ENCODE assay signal across 7 mouse cellular contexts in genomic region chr15:101479007-101479665, GRCm38 (mm10). TPM values are rescaled to one million over a fixed set of nuclear protein-coding genes. Genes with fewer than 3 reads are reported as not detected.
DNase-seq lines count a peak whose midpoint lies in the region; ATAC-seq and TF ChIP-seq lines count a peak whose summit lies in the region.

No protein-coding gene starts in this region.

- peak; percentile 72 for TF ChIP-seq CTCF in intestine, postnatal 0 days (IDR thresholded peaks at IDR 0.05; ENCODE audit: low read depth)
- TF ChIP-seq CTCF in small intestine, adult 2 months (IDR thresholded peaks at IDR 0.05; ENCODE audit: extremely low read depth, insufficient read length, insufficient replicate concordance, low read depth, low read length) = no peak

- peak; percentile 44 for DNase-seq in ZHBTc4 (ENCODE audit: low read depth, low spot score)
- DNase-seq in cerebellum, postnatal 36 days = peak; percentile 38 to 51
- peak; percentile 26 for DNase-seq in gastrocnemius, postnatal 25 days
- peak; percentile 70 for DNase-seq in left cerebral cortex, postnatal 4 days

- H3K27me3 ChIP-seq in intestine, postnatal 0 days (replicated peaks; ENCODE audit: control insufficient read depth, insufficient read depth, low read length) = peaks cover 11% of the 10 kb centered on the region
- 0 out of 2 replicates have a peak, but pooled peaks cover 2% of the 10 kb centered on the region for H3K27me3 ChIP-seq in small intestine, adult 2 months (ENCODE audit: control insufficient read depth, insufficient read depth, low read length)

- no peaks in the 10 kb centered on the region for H3K9me3 ChIP-seq in intestine, postnatal 0 days (ENCODE audit: control insufficient read depth)

- TF ChIP-seq POLR2A in small intestine, adult 2 months (IDR thresholded peaks at IDR 0.05; ENCODE audit: low read depth, low read length) = no peak

- intact Hi-C loops in left cerebral cortex, postnatal 4 days (cut with DNase I) = no loop called here

- H3K27ac ChIP-seq in intestine, postnatal 0 days (ENCODE audit: low read depth, low read length) = no peak overlapping the region
- no peak overlapping the region for H3K27ac ChIP-seq in small intestine, adult 2 months (ENCODE audit: insufficient read depth, low read depth, low read length)

- peak overlapping the region; percentile 67 for H3K4me2 ChIP-seq in intestine, postnatal 0 days (replicated peaks; ENCODE audit: low read depth)

- H3K9ac ChIP-seq in intestine, postnatal 0 days (ENCODE audit: low read depth, low read length) = no peak overlapping the region

- ATAC-seq in intestine, postnatal 0 days = peak; percentile 45
- ATAC-seq in megakaryocyte-erythroid progenitor cell, adult 5-6 weeks (replicated peaks; ENCODE audit: low FRiP score, low TSS enrichment, poor library complexity, severe bottlenecking) = peak; percentile 35; the same call in 1 of the 2 replicates

- no peaks in the 10 kb centered on the region for H3K36me3 ChIP-seq in intestine, postnatal 0 days (ENCODE audit: control insufficient read depth, insufficient read depth)
- H3K36me3 ChIP-seq in small intestine, adult 2 months (ENCODE audit: control insufficient read depth, insufficient read depth, low read length) = no peaks in the 10 kb centered on the region

- H3K4me3 ChIP-seq in intestine, postnatal 0 days (ENCODE audit: low read depth, low read length) = peak overlapping the region; percentile 32
- H3K4me3 ChIP-seq in small intestine, adult 2 months (ENCODE audit: low read depth, low read length) = peak overlapping the region; percentile 39

- WGBS in intestine, postnatal 0 days = 7% methylated on average over 31 of the region's 31 CpGs
- WGBS in small intestine, adult 2 months = 3% methylated on average over 31 of the region's 31 CpGs

- H3K4me1 ChIP-seq in intestine, postnatal 0 days (replicated peaks; ENCODE audit: control insufficient read depth, insufficient read depth, low read length) = no peaks in the 10 kb centered on the region
- H3K4me1 ChIP-seq in small intestine, adult 2 months (ENCODE audit: control insufficient read depth, insufficient read depth, insufficient read length, low read length) = peaks cover 4% of the 10 kb centered on the region

RNA-seq across cellular contexts. Expression of gene Krt86, which starts 5.9 kb away (rescaled TPM):
- total RNA-seq in gastrocnemius, postnatal 25 days (2021) = not detected
- polyA plus RNA-seq in intestine, postnatal 0 days (2015; fragmentation: Nextera tagmentation; extraction: Ambion mirVana) = not detected in 2 replicates
- not detected for total RNA-seq in left cerebral cortex, postnatal 4 days (2021)
- not detected in 2 replicates for total RNA-seq in megakaryocyte-erythroid progenitor cell, adult 5-6 weeks (2014; fragmentation: Nextera tagmentation)
- total RNA-seq in megakaryocyte-erythroid progenitor cell, adult 5-6 weeks (2017) = not detected in 2 replicates
- polyA plus RNA-seq in small intestine, adult 2 months (2012; rRNA removed) = not detected in 2 replicates

RNA-seq across cellular contexts. Expression of gene Krt83, which starts 12.2 kb away (rescaled TPM):
- not detected for total RNA-seq in gastrocnemius, postnatal 25 days (2021)
- not detected in 2 replicates for polyA plus RNA-seq in intestine, postnatal 0 days (2015; fragmentation: Nextera tagmentation; extraction: Ambion mirVana)
- total RNA-seq in left cerebral cortex, postnatal 4 days (2021) = not detected
- total RNA-seq in megakaryocyte-erythroid progenitor cell, adult 5-6 weeks (2014; fragmentation: Nextera tagmentation) = not detected in 2 replicates
- not detected in 2 replicates for total RNA-seq in megakaryocyte-erythroid progenitor cell, adult 5-6 weeks (2017)
- polyA plus RNA-seq in small intestine, adult 2 months (2012; rRNA removed) = 0.08 and 0.48 TPM in 2 replicates

RNA-seq across cellular contexts. Expression of gene Krt81, which starts 15.6 kb away (rescaled TPM):
- total RNA-seq in gastrocnemius, postnatal 25 days (2021) = not detected
- not detected in 2 replicates for polyA plus RNA-seq in intestine, postnatal 0 days (2015; fragmentation: Nextera tagmentation; extraction: Ambion mirVana)
- total RNA-seq in left cerebral cortex, postnatal 4 days (2021) = not detected
- total RNA-seq in megakaryocyte-erythroid progenitor cell, adult 5-6 weeks (2014; fragmentation: Nextera tagmentation) = not detected in 2 replicates
- total RNA-seq in megakaryocyte-erythroid progenitor cell, adult 5-6 weeks (2017) = not detected in 2 replicates
- polyA plus RNA-seq in small intestine, adult 2 months (2012; rRNA removed) = not detected in 2 replicates

RNA-seq across cellular contexts. Expression of gene Krt88, which starts 31.6 kb away (rescaled TPM):
- not detected for total RNA-seq in gastrocnemius, postnatal 25 days (2021)
- not detected in 2 replicates for polyA plus RNA-seq in intestine, postnatal 0 days (2015; fragmentation: Nextera tagmentation; extraction: Ambion mirVana)
- total RNA-seq in left cerebral cortex, postnatal 4 days (2021) = not detected
- total RNA-seq in megakaryocyte-erythroid progenitor cell, adult 5-6 weeks (2014; fragmentation: Nextera tagmentation) = not detected in 2 replicates
- not detected in 2 replicates for total RNA-seq in megakaryocyte-erythroid progenitor cell, adult 5-6 weeks (2017)
- not detected in 2 replicates for polyA plus RNA-seq in small intestine, adult 2 months (2012; rRNA removed)

RNA-seq across cellular contexts. Expression of gene Gm49425, which starts 37.9 kb away (rescaled TPM):
- total RNA-seq in gastrocnemius, postnatal 25 days (2021) = not detected
- polyA plus RNA-seq in intestine, postnatal 0 days (2015; fragmentation: Nextera tagmentation; extraction: Ambion mirVana) = not detected in 2 replicates
- not detected for total RNA-seq in left cerebral cortex, postnatal 4 days (2021)
- total RNA-seq in megakaryocyte-erythroid progenitor cell, adult 5-6 weeks (2014; fragmentation: Nextera tagmentation) = not detected in 2 replicates
- not detected in 2 replicates for total RNA-seq in megakaryocyte-erythroid progenitor cell, adult 5-6 weeks (2017)
- not detected in 2 replicates for polyA plus RNA-seq in small intestine, adult 2 months (2012; rRNA removed)
